Mouse (Mus musculus): ENCODE measurements around the gene Gadd45g. TPM values are rescaled to one million over a fixed set of nuclear protein-coding genes. Genes with fewer than 3 reads are reported as not detected.
A peak's percentile ranks its signal among the peaks of the same experiment; 100 is the strongest.

The Gadd45g gene
- polyA plus RNA-seq, 1 experiment from 2014 or later = 30.4 TPM

GRCm38 (mm10) chr13:51845072-51845471 is 1.4 kb upstream of the Gadd45g start:
- ATAC-seq (replicated peaks; ENCODE audit: low FRiP score) (no peak), DNase-seq (ENCODE audit: low spot score) (no peak)
- no peaks in the 10 kb centered on the region for H3K36me3 ChIP-seq (ENCODE audit: control insufficient read depth, insufficient read depth, low read length)
- peak overlapping the region; percentile 78 for H3K4me3 ChIP-seq (ENCODE audit: low read depth, low read length)
- WGBS = 19% methylated on average over 10 of the region's 10 CpGs
- H3K27ac ChIP-seq (ENCODE audit: low read depth, low read length) = no peak overlapping the region
- no peaks in the 10 kb centered on the region for H3K9me3 ChIP-seq (ENCODE audit: control insufficient read depth, low read length)
- peaks cover 47% of the 10 kb centered on the region for H3K4me1 ChIP-seq (replicated peaks; ENCODE audit: control insufficient read depth, insufficient read depth, low read length)
- H3K27me3 ChIP-seq (replicated peaks; ENCODE audit: control insufficient read depth, insufficient read depth, low read length) = peaks cover 2% of the 10 kb centered on the region; the same call in 1 of the 2 replicates
- H3K4me2 ChIP-seq = peak overlapping the region; percentile 83
- peak overlapping the region; percentile 62 for H3K9ac ChIP-seq (ENCODE audit: low read depth, low read length)

- Histone ChIP-seq H3K27me3 (replicated peaks; ENCODE audit: control insufficient read depth, insufficient read depth, low read length) (peaks cover 2% of the 10 kb centered on the region; the same call in 1 of the 2 replicates), H3K36me3 (ENCODE audit: control insufficient read depth, insufficient read depth, low read length) (no peaks in the 10 kb centered on the region), H3K9ac (ENCODE audit: low read depth, low read length) (peak overlapping the region; percentile 62), H3K4me2 (peak overlapping the region; percentile 83), H3K9me3 (ENCODE audit: control insufficient read depth, low read length) (no peaks in the 10 kb centered on the region), H3K4me3 (ENCODE audit: low read depth, low read length) (peak overlapping the region; percentile 78), H3K27ac (ENCODE audit: low read depth, low read length) (peak overlapping the region; percentile 73), H3K4me1 (replicated peaks; ENCODE audit: control insufficient read depth, insufficient read depth, low read length) (peaks cover 49% of the 10 kb centered on the region)
- DNase-seq (ENCODE audit: low spot score) (peak; percentile 84), ATAC-seq (replicated peaks; ENCODE audit: low FRiP score) (no peak)
- WGBS = under 1% methylated on average over 45 of the region's 45 CpGs
Observed at GRCm38 (mm10) chr13:51845591-51846191, 787 bp upstream of the Gadd45g start.

GRCm38 (mm10) chr13:51846868-51847793 is 653 bp downstream of the Gadd45g start:
- no peaks in the 10 kb centered on the region for H3K36me3 ChIP-seq (ENCODE audit: control insufficient read depth, insufficient read depth, low read length)
- H3K9me3 ChIP-seq (ENCODE audit: control insufficient read depth, low read length) = no peaks in the 10 kb centered on the region
- peak overlapping the region; percentile 78 for H3K4me3 ChIP-seq (ENCODE audit: low read depth, low read length)
- H3K4me1 ChIP-seq (replicated peaks; ENCODE audit: control insufficient read depth, insufficient read depth, low read length) = peaks cover 45% of the 10 kb centered on the region
- DNase-seq (ENCODE audit: low spot score) = peak; percentile 77
- under 1% methylated on average over 63 of the region's 63 CpGs for WGBS
- H3K9ac ChIP-seq (ENCODE audit: low read depth, low read length) = peak overlapping the region; percentile 82
- peaks cover 2% of the 10 kb centered on the region; the same call in 1 of the 2 replicates for H3K27me3 ChIP-seq (replicated peaks; ENCODE audit: control insufficient read depth, insufficient read depth, low read length)
- no peak for ATAC-seq (replicated peaks; ENCODE audit: low FRiP score)
- H3K4me2 ChIP-seq = peak overlapping the region; percentile 83
- H3K27ac ChIP-seq (ENCODE audit: low read depth, low read length) = peak overlapping the region; percentile 88

GRCm38 (mm10) chr13:51847979-51848480 is 1.6 kb downstream of the Gadd45g start:
- peaks cover 45% of the 10 kb centered on the region for H3K4me1 ChIP-seq (replicated peaks; ENCODE audit: control insufficient read depth, insufficient read depth, low read length)
- H3K4me2 ChIP-seq = peak overlapping the region; percentile 83
- H3K9ac ChIP-seq (ENCODE audit: low read depth, low read length) = peak overlapping the region; percentile 82
- peak overlapping the region; percentile 88 for H3K27ac ChIP-seq (ENCODE audit: low read depth, low read length)
- WGBS = under 1% methylated on average over 31 of the region's 31 CpGs
- H3K36me3 ChIP-seq (ENCODE audit: control insufficient read depth, insufficient read depth, low read length) = no peaks in the 10 kb centered on the region
- ATAC-seq (replicated peaks; ENCODE audit: low FRiP score) (peak; percentile 40; the same call in 1 of the 2 replicates), DNase-seq (ENCODE audit: low spot score) (peak; percentile 80)
- no peaks in the 10 kb centered on the region for H3K9me3 ChIP-seq (ENCODE audit: control insufficient read depth, low read length)
- H3K27me3 ChIP-seq (replicated peaks; ENCODE audit: control insufficient read depth, insufficient read depth, low read length) = peaks cover 2% of the 10 kb centered on the region; the same call in 1 of the 2 replicates
- H3K4me3 ChIP-seq (ENCODE audit: low read depth, low read length) = peak overlapping the region; percentile 78

- peak overlapping the region; percentile 83 for H3K4me2 ChIP-seq
- peaks cover 45% of the 10 kb centered on the region for H3K4me1 ChIP-seq (replicated peaks; ENCODE audit: control insufficient read depth, insufficient read depth, low read length)
- under 1% methylated on average over 20 of the region's 20 CpGs for WGBS
- H3K27ac ChIP-seq (ENCODE audit: low read depth, low read length) = peak overlapping the region; percentile 88
- peaks cover 2% of the 10 kb centered on the region; the same call in 1 of the 2 replicates for H3K27me3 ChIP-seq (replicated peaks; ENCODE audit: control insufficient read depth, insufficient read depth, low read length)
- H3K4me3 ChIP-seq (ENCODE audit: low read depth, low read length) = peak overlapping the region; percentile 78
- no peaks in the 10 kb centered on the region for H3K9me3 ChIP-seq (ENCODE audit: control insufficient read depth, low read length)
- H3K36me3 ChIP-seq (ENCODE audit: control insufficient read depth, insufficient read depth, low read length) = no peaks in the 10 kb centered on the region
- DNase-seq (ENCODE audit: low spot score) (peak; percentile 81), ATAC-seq (replicated peaks; ENCODE audit: low FRiP score) (peak; percentile 83)
- peak overlapping the region; percentile 82 for H3K9ac ChIP-seq (ENCODE audit: low read depth, low read length)
Observed at GRCm38 (mm10) chr13:51848481-51849240, 2.2 kb downstream of the Gadd45g start.

GRCm38 (mm10) chr13:51849241-51850033 is 3.0 kb downstream of the Gadd45g start:
- Histone ChIP-seq H3K4me1 (replicated peaks; ENCODE audit: control insufficient read depth, insufficient read depth, low read length) (peaks cover 46% of the 10 kb centered on the region), H3K4me3 (ENCODE audit: low read depth, low read length) (peak overlapping the region; percentile 78), H3K27ac (ENCODE audit: low read depth, low read length) (peak overlapping the region; percentile 88), H3K9me3 (ENCODE audit: control insufficient read depth, low read length) (no peaks in the 10 kb centered on the region), H3K4me2 (peak overlapping the region; percentile 83), H3K36me3 (ENCODE audit: control insufficient read depth, insufficient read depth, low read length) (no peaks in the 10 kb centered on the region), H3K27me3 (replicated peaks; ENCODE audit: control insufficient read depth, insufficient read depth, low read length) (no peaks in the 10 kb centered on the region), H3K9ac (ENCODE audit: low read depth, low read length) (peak overlapping the region; percentile 71)
- DNase-seq (ENCODE audit: low spot score) = peak; percentile 78
- 5% methylated on average over 25 of the region's 25 CpGs for WGBS
- ATAC-seq (replicated peaks; ENCODE audit: low FRiP score) = peak; percentile 44

- ATAC-seq (replicated peaks; ENCODE audit: low FRiP score) = no peak
- Histone ChIP-seq H3K36me3 (ENCODE audit: control insufficient read depth, insufficient read depth, low read length) (no peaks in the 10 kb centered on the region), H3K27me3 (replicated peaks; ENCODE audit: control insufficient read depth, insufficient read depth, low read length) (no peaks in the 10 kb centered on the region), H3K9me3 (ENCODE audit: control insufficient read depth, low read length) (no peaks in the 10 kb centered on the region), H3K27ac (ENCODE audit: low read depth, low read length) (no peak overlapping the region), H3K4me1 (replicated peaks; ENCODE audit: control insufficient read depth, insufficient read depth, low read length) (peaks cover 44% of the 10 kb centered on the region), H3K4me3 (ENCODE audit: low read depth, low read length) (no peak overlapping the region), H3K4me2 (peak overlapping the region; percentile 83; the same call in 1 of the 2 replicates), H3K9ac (ENCODE audit: low read depth, low read length) (no peak overlapping the region)
- no peak for DNase-seq (ENCODE audit: low spot score)
- 64% methylated on average over 1 of the region's 1 CpGs for WGBS
Observed at GRCm38 (mm10) chr13:51850565-51850964, 4.1 kb downstream of the Gadd45g start.
